ENCODE assay signal across 14 mouse cellular contexts in the genomic region with DNA sequence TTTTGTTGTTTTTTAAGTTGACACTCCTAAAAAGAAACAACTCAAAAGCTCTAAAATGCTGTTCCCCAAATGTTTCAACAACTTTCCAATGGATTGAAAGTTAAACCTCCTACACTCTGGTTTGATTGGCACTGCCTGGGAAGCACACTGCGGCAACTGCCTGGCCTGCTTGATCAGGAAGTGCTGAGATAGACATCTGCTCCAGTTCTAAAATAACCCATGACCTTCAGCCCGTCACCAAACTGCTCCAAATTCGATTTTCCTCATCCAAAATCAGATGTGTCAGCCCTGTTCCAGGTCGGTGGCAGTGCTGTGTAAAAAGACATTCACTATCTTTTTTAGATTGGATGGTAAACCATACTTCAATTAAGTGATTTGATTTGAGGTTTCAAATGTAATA.
A peak's percentile ranks its signal among the peaks of the same experiment; 100 is the strongest.
DNase-seq lines count a peak whose midpoint lies in the region; ATAC-seq lines count a peak whose summit lies in the region.
"Had no signal": no experiment of that assay in that cellular context is flagged by ENCODE, and none has a peak within 500 bp of the region (broad histone marks: within the 10 kb centered on the region; RNA-seq: fewer than 3 reads in every experiment).

No protein-coding gene starts in this region.

- peak; percentile 52 for DNase-seq in adrenal gland, postnatal 14 days
- DNase-seq in adrenal gland, postnatal 25 days, result no peak
- DNase-seq in heart, adult 11 months, result no peak
- peak; percentile 7 for DNase-seq in MN1 (ENCODE audit: low spot score)
- DNase-seq in embryonic facial prominence, embryonic 14.5 days (ENCODE audit: low spot score), result no peak
- DNase-seq: spleen, adult 18-20 months; thymus, adult 2 months had no signal

- no peak overlapping the region for H3K4me3 ChIP-seq in heart, embryonic 13.5 days
- H3K4me3 ChIP-seq in embryonic facial prominence, embryonic 14.5 days (ENCODE audit: low read depth, low read length), result no peak overlapping the region
- no peak overlapping the region for H3K4me3 ChIP-seq in neural tube, embryonic 15.5 days (replicated peaks)
- H3K4me3 ChIP-seq in kidney, embryonic 15.5 days (replicated peaks), result no peak overlapping the region
- H3K4me3 ChIP-seq: embryonic facial prominence, embryonic 15.5 days; forebrain, embryonic 15.5 days; hindbrain, embryonic 10.5 days had no signal

- H3K9ac ChIP-seq in heart, embryonic 13.5 days, result no peak overlapping the region
- H3K9ac ChIP-seq in embryonic facial prominence, embryonic 14.5 days (ENCODE audit: low read depth, low read length), result no peak overlapping the region
- H3K9ac ChIP-seq in neural tube, embryonic 15.5 days (replicated peaks), result no peak overlapping the region
- no peak overlapping the region for H3K9ac ChIP-seq in kidney, embryonic 15.5 days
- H3K9ac ChIP-seq: embryonic facial prominence, embryonic 15.5 days; forebrain, embryonic 15.5 days had no signal

- H3K4me1 ChIP-seq in heart, embryonic 13.5 days, result peaks cover 40% of the 10 kb centered on the region
- H3K4me1 ChIP-seq in embryonic facial prominence, embryonic 14.5 days (ENCODE audit: control insufficient read depth, insufficient read depth, low read length), result peaks cover 10% of the 10 kb centered on the region; the same call in 1 of the 2 replicates
- peaks cover 17% of the 10 kb centered on the region for H3K4me1 ChIP-seq in neural tube, embryonic 15.5 days
- peaks cover 13% of the 10 kb centered on the region for H3K4me1 ChIP-seq in kidney, embryonic 15.5 days

- H3K27ac ChIP-seq in heart, embryonic 13.5 days (replicated peaks), result no peak overlapping the region
- no peak overlapping the region for H3K27ac ChIP-seq in embryonic facial prominence, embryonic 14.5 days (replicated peaks; ENCODE audit: low read depth, low read length)
- no peak overlapping the region for H3K27ac ChIP-seq in neural tube, embryonic 15.5 days (replicated peaks)
- H3K27ac ChIP-seq in kidney, embryonic 15.5 days, result no peak overlapping the region
- H3K27ac ChIP-seq: forebrain, embryonic 15.5 days; hindbrain, embryonic 10.5 days had no signal

- 32% methylated on average over 4 of the region's 4 CpGs for WGBS in heart, embryonic 13.5 days
- WGBS in embryonic facial prominence, embryonic 14.5 days, result 34% methylated on average over 4 of the region's 4 CpGs
- WGBS in neural tube, embryonic 15.5 days, result 63% methylated on average over 4 of the region's 4 CpGs
- whole genome bisulfite sequencing in kidney, embryonic 15.5 days, result 46% methylated on average over 4 of the region's 4 CpGs

- H3K4me2 ChIP-seq in heart, embryonic 13.5 days, result peak overlapping the region; percentile 18; the same call in 1 of the 2 replicates
- H3K4me2 ChIP-seq in embryonic facial prominence, embryonic 14.5 days (ENCODE audit: low read depth, low read length), result peak overlapping the region; percentile 23; the same call in 1 of the 2 replicates
- H3K4me2 ChIP-seq in neural tube, embryonic 15.5 days, result no peak overlapping the region
- no peak overlapping the region for H3K4me2 ChIP-seq in kidney, embryonic 15.5 days
- H3K4me2 ChIP-seq: embryonic facial prominence, embryonic 15.5 days; forebrain, embryonic 15.5 days had no signal

- no peaks in the 10 kb centered on the region for H3K36me3 ChIP-seq in heart, embryonic 13.5 days
- H3K36me3 ChIP-seq in embryonic facial prominence, embryonic 14.5 days (ENCODE audit: control insufficient read depth, insufficient read depth, low read length), result no peaks in the 10 kb centered on the region; the same call in 1 of the 2 replicates
- H3K36me3 ChIP-seq in neural tube, embryonic 15.5 days, result no peaks in the 10 kb centered on the region
- no peaks in the 10 kb centered on the region for H3K36me3 ChIP-seq in kidney, embryonic 15.5 days
- H3K36me3 ChIP-seq: embryonic facial prominence, embryonic 15.5 days; forebrain, embryonic 15.5 days had no signal

- ATAC-seq in heart, embryonic 13.5 days (ENCODE audit: extremely low read depth, insufficient number of reproducible peaks, low FRiP score, low TSS enrichment), result no peak
- no peak for ATAC-seq in embryonic facial prominence, embryonic 14.5 days (ENCODE audit: low read depth)
- no peak for ATAC-seq in neural tube, embryonic 15.5 days (ENCODE audit: low FRiP score)
- ATAC-seq in kidney, embryonic 15.5 days (replicated peaks; ENCODE audit: low FRiP score), result no peak
- ATAC-seq: forebrain, embryonic 15.5 days; intestine, postnatal 0 days had no signal

- no peaks in the 10 kb centered on the region for H3K9me3 ChIP-seq in heart, embryonic 13.5 days
- H3K9me3 ChIP-seq in embryonic facial prominence, embryonic 14.5 days (ENCODE audit: control insufficient read depth, low read length), result no peaks in the 10 kb centered on the region
- H3K9me3 ChIP-seq in neural tube, embryonic 15.5 days (replicated peaks), result no peaks in the 10 kb centered on the region
- H3K9me3 ChIP-seq in kidney, embryonic 15.5 days (replicated peaks), result no peaks in the 10 kb centered on the region
- H3K9me3 ChIP-seq: embryonic facial prominence, embryonic 15.5 days; forebrain, embryonic 15.5 days; hindbrain, embryonic 10.5 days had no signal

- no peaks in the 10 kb centered on the region for H3K27me3 ChIP-seq in heart, embryonic 13.5 days (replicated peaks)
- no peaks in the 10 kb centered on the region for H3K27me3 ChIP-seq in embryonic facial prominence, embryonic 14.5 days (replicated peaks; ENCODE audit: control insufficient read depth, insufficient read depth, low read length)
- H3K27me3 ChIP-seq in neural tube, embryonic 15.5 days (replicated peaks), result no peaks in the 10 kb centered on the region
- H3K27me3 ChIP-seq in kidney, embryonic 15.5 days, result no peaks in the 10 kb centered on the region
- H3K27me3 ChIP-seq: embryonic facial prominence, embryonic 15.5 days; forebrain, embryonic 15.5 days had no signal

Comparison
In these comparisons a context has a peak if more than half of its experiments do, and no peak if none do; other contexts are left out.
1. DNase-seq: peak in adrenal gland, postnatal 14 days (single experiment) and MN1 (single experiment); none in adrenal gland, postnatal 25 days (single experiment), heart, adult 11 months (single experiment) and embryonic facial prominence, embryonic 14.5 days (single experiment).
2. H3K4me2 ChIP-seq: peak in heart, embryonic 13.5 days (single experiment) and embryonic facial prominence, embryonic 14.5 days (single experiment); none in neural tube, embryonic 15.5 days (single experiment) and kidney, embryonic 15.5 days (single experiment).